Mouse (Mus musculus): ENCODE data around the gene Clk3. TPM values are rescaled to one million over a fixed set of nuclear protein-coding genes. Genes with fewer than 3 reads are reported as not detected.
"Not testable (repeated sequence)": the region's sequence is repeated elsewhere in the genome, so short reads cannot be mapped to it uniquely, and the experiment has no call there.

Clk3 gene
- polyA plus RNA-seq, 1 experiment from 2014 or later: 53.2 TPM

DNA sequence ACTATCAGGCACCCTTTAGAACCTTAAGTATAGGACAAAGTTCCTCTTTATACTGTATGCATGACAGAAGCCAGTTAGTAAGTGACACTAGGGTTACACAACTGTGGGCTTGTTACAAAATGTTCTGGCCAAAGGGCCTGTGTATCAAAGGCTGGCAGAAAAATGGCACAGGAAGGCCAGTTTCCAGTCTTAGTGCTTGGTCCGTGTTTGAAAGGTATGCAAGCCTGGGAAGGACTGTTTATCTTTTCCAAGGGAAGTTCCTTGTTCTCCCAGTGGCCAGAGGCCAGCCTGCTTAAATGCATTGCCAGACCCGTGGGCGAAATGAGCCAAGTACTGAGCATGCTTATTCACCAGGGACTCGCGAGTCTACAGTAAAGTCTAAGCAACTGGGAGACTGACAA, 42.3 kb downstream of the Clk3 start:
- H3K4me2 ChIP-seq (ENCODE audit: low read length): no peak overlapping the region
- no peaks in the 10 kb centered on the region for H3K9me3 ChIP-seq (ENCODE audit: control insufficient read depth, low read length)
- 46% methylated on average over 5 of the region's 5 CpGs for WGBS
- peaks cover 0 to 11% of the 10 kb centered on the region in 2 experiments; a peak in 2 of 4 replicates for H3K4me1 ChIP-seq (ENCODE audit: control insufficient read depth in 2 of 2, insufficient read depth in 2 of 2, low read length in 2 of 2)
- H3K4me3 ChIP-seq (ENCODE audit: control insufficient read depth in 1 of 2, insufficient read depth in 1 of 2, low read depth in 1 of 2, low read length in 2 of 2): no peak overlapping the region
- no peaks in the 10 kb centered on the region for H3K27me3 ChIP-seq (ENCODE audit: control insufficient read depth, insufficient read depth, low read length)
- H3K27ac ChIP-seq (replicated peaks in 1 of 2; ENCODE audit: control insufficient read depth in 1 of 2, insufficient read depth in 1 of 2, low read depth in 2 of 2, low read length in 2 of 2): peak overlapping the region; percentile 16 to 20; a peak in 1 of 4 replicates
- H3K9ac ChIP-seq (ENCODE audit: low read length): no peak overlapping the region
- H3K36me3 ChIP-seq (ENCODE audit: control insufficient read depth, insufficient read depth, low read length): peaks cover 56% of the 10 kb centered on the region
- no peak for ATAC-seq (ENCODE audit: insufficient number of reproducible peaks, insufficient read depth, low FRiP score, low read depth)

GRCm38 (mm10) chr9:57722371-57722770, 43.3 kb downstream of the Clk3 start:
- 79% methylated on average over 1 of the region's 1 CpGs for WGBS

GRCm38 (mm10) chr9:57720736-57721135, 44.9 kb downstream of the Clk3 start:
- WGBS: 92% methylated on average over 3 of the region's 3 CpGs
- no peak for ATAC-seq (ENCODE audit: insufficient number of reproducible peaks, insufficient read depth, low FRiP score, low read depth)
- H3K9me3 ChIP-seq (ENCODE audit: control insufficient read depth, low read length): no peaks in the 10 kb centered on the region
- H3K4me2 ChIP-seq (ENCODE audit: low read length): no peak overlapping the region
- H3K4me3 ChIP-seq (ENCODE audit: control insufficient read depth in 1 of 2, insufficient read depth in 1 of 2, low read depth in 1 of 2, low read length in 2 of 2): no peak overlapping the region
- no peaks in the 10 kb centered on the region for H3K27me3 ChIP-seq (ENCODE audit: control insufficient read depth, insufficient read depth, low read length)
- no peak overlapping the region for H3K9ac ChIP-seq (ENCODE audit: low read length)
- peaks cover 59% of the 10 kb centered on the region for H3K36me3 ChIP-seq (ENCODE audit: control insufficient read depth, insufficient read depth, low read length)
- H3K4me1 ChIP-seq (ENCODE audit: control insufficient read depth in 2 of 2, insufficient read depth in 2 of 2, low read length in 2 of 2): peaks cover 0 to 5% of the 10 kb centered on the region in 2 experiments; a peak in 1 of 4 replicates
- no peak overlapping the region for H3K27ac ChIP-seq (replicated peaks in 1 of 2; ENCODE audit: control insufficient read depth in 1 of 2, insufficient read depth in 1 of 2, low read depth in 2 of 2, low read length in 2 of 2)

More at GRCm38 (mm10) chr9:57722371-57722770, 43.3 kb downstream of the Clk3 start:
- H3K4me1 ChIP-seq (ENCODE audit: control insufficient read depth in 2 of 2, insufficient read depth in 2 of 2, low read length in 2 of 2): peaks cover 0 to 11% of the 10 kb centered on the region in 2 experiments; a peak in 2 of 4 replicates
- no peaks in the 10 kb centered on the region for H3K9me3 ChIP-seq (ENCODE audit: control insufficient read depth, low read length)
- H3K4me2 ChIP-seq (ENCODE audit: low read length): no peak overlapping the region
- no peak for ATAC-seq (ENCODE audit: insufficient number of reproducible peaks, insufficient read depth, low FRiP score, low read depth)
- no peaks in the 10 kb centered on the region for H3K27me3 ChIP-seq (ENCODE audit: control insufficient read depth, insufficient read depth, low read length)
- H3K9ac ChIP-seq (ENCODE audit: low read length): no peak overlapping the region
- peaks cover 56% of the 10 kb centered on the region for H3K36me3 ChIP-seq (ENCODE audit: control insufficient read depth, insufficient read depth, low read length)
- no peak overlapping the region for H3K4me3 ChIP-seq (ENCODE audit: control insufficient read depth in 1 of 2, insufficient read depth in 1 of 2, low read depth in 1 of 2, low read length in 2 of 2)
- H3K27ac ChIP-seq (replicated peaks in 1 of 2; ENCODE audit: control insufficient read depth in 1 of 2, insufficient read depth in 1 of 2, low read depth in 2 of 2, low read length in 2 of 2): no peak overlapping the region

DNA sequence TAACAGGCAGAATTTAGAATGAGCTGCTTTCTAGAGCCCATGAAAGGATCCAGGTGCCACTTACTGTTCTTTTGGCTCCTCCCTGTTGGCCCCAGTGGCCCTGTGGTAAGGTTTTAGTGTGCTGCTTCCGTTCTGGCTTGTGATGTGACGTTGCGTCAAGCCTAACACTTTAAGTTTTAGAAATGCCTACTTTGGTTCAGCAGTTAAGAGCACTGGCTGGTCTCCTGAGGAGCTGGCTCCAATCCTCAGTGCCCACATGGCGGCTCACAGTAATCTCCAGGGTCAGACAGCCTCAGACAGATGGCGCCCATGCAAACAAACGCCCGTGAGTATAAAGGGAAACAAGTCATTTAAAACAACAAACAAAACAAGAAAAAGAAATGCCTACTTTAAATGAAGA, 47.3 kb downstream of the Clk3 start:
- WGBS: 92% methylated on average over 7 of the region's 7 CpGs
- Histone ChIP-seq H3K9ac (ENCODE audit: low read length) (no peak overlapping the region), H3K36me3 (ENCODE audit: control insufficient read depth, insufficient read depth, low read length) (peaks cover 74% of the 10 kb centered on the region), H3K4me2 (ENCODE audit: low read length) (no peak overlapping the region), H3K27me3 (ENCODE audit: control insufficient read depth, insufficient read depth, low read length) (no peaks in the 10 kb centered on the region), H3K4me3 (ENCODE audit: control insufficient read depth in 1 of 2, insufficient read depth in 1 of 2, low read depth in 1 of 2, low read length in 2 of 2) (no peak overlapping the region), H3K27ac (replicated peaks in 1 of 2; ENCODE audit: control insufficient read depth in 1 of 2, insufficient read depth in 1 of 2, low read depth in 2 of 2, low read length in 2 of 2) (no peak overlapping the region), H3K4me1 (ENCODE audit: control insufficient read depth in 2 of 2, insufficient read depth in 2 of 2, low read length in 2 of 2) (0 out of 4 replicates have a peak, but pooled peaks cover 0 to 3% of the 10 kb centered on the region in 2 experiments), H3K9me3 (ENCODE audit: control insufficient read depth, low read length) (no peaks in the 10 kb centered on the region)
- ATAC-seq (ENCODE audit: insufficient number of reproducible peaks, insufficient read depth, low FRiP score, low read depth): no peak

- Histone ChIP-seq H3K27me3 (ENCODE audit: control insufficient read depth, insufficient read depth, low read length) (no peaks in the 10 kb centered on the region), H3K36me3 (ENCODE audit: control insufficient read depth, insufficient read depth, low read length) (peaks cover 52% of the 10 kb centered on the region), H3K4me3 (ENCODE audit: control insufficient read depth in 1 of 2, insufficient read depth in 1 of 2, low read depth in 1 of 2, low read length in 2 of 2) (no peak overlapping the region), H3K9me3 (ENCODE audit: control insufficient read depth, low read length) (peaks cover 5% of the 10 kb centered on the region), H3K9ac (ENCODE audit: low read length) (no peak overlapping the region), H3K4me1 (ENCODE audit: control insufficient read depth in 2 of 2, insufficient read depth in 2 of 2, low read length in 2 of 2) (peaks cover 3 to 8% of the 10 kb centered on the region in 2 experiments; a peak in 1 of 4 replicates), H3K4me2 (ENCODE audit: low read length) (no peak overlapping the region), H3K27ac (replicated peaks in 1 of 2; ENCODE audit: control insufficient read depth in 1 of 2, insufficient read depth in 1 of 2, low read depth in 2 of 2, low read length in 2 of 2) (no peak overlapping the region)
- WGBS: 61% methylated on average over 2 of the region's 2 CpGs
- no peak for ATAC-seq (ENCODE audit: insufficient number of reproducible peaks, insufficient read depth, low FRiP score, low read depth)
These were observed 53.5 kb downstream of the Clk3 start for GRCm38 (mm10) chr9:57712194-57712593.

DNA sequence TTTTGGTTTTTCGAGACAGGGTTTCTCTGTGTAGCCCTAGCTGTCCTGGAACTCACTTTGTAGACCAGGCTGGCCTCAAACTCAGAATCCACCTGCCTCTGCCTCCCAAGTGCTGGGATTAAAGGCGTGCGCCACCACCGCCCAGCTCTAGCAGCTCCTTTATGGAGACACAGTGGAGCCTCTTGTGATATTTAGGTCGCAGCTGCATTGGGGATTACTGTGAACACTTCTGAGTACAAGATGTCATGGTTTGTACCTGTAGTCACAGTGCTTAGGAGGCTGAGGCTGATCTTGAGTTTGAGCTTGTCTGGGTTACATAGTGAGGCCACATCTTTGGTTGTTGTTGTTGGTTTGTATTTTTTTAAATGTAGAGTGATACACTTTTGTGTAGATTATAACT, 55.4 kb downstream of the Clk3 start:
- H3K4me2 ChIP-seq (ENCODE audit: low read length); H3K27ac ChIP-seq (replicated peaks in 1 of 2; ENCODE audit: control insufficient read depth in 1 of 2, insufficient read depth in 1 of 2, low read depth in 2 of 2, low read length in 2 of 2); H3K4me1 ChIP-seq (ENCODE audit: control insufficient read depth in 2 of 2, insufficient read depth in 2 of 2, low read length in 2 of 2); H3K27me3 ChIP-seq (ENCODE audit: control insufficient read depth, insufficient read depth, low read length); H3K9me3 ChIP-seq (ENCODE audit: control insufficient read depth, low read length); ATAC-seq (ENCODE audit: insufficient number of reproducible peaks, insufficient read depth, low FRiP score, low read depth); H3K9ac ChIP-seq (ENCODE audit: low read length); H3K4me3 ChIP-seq (ENCODE audit: control insufficient read depth in 1 of 2, insufficient read depth in 1 of 2, low read depth in 1 of 2, low read length in 2 of 2): not testable (repeated sequence)
- peaks cover 32% of the 10 kb centered on the region for H3K36me3 ChIP-seq (ENCODE audit: control insufficient read depth, insufficient read depth, low read length)
- 89% methylated on average over 4 of the region's 5 CpGs for WGBS

- Histone ChIP-seq H3K27me3 (ENCODE audit: control insufficient read depth, insufficient read depth, low read length) (no peaks in the 10 kb centered on the region), H3K4me3 (ENCODE audit: control insufficient read depth in 1 of 2, insufficient read depth in 1 of 2, low read depth in 1 of 2, low read length in 2 of 2) (peak overlapping the region; percentile 71 to 88), H3K27ac (replicated peaks in 1 of 2; ENCODE audit: control insufficient read depth in 1 of 2, insufficient read depth in 1 of 2, low read depth in 2 of 2, low read length in 2 of 2) (peak overlapping the region; percentile 65 to 84), H3K4me1 (ENCODE audit: control insufficient read depth in 2 of 2, insufficient read depth in 2 of 2, low read length in 2 of 2) (peaks cover 3 to 8% of the 10 kb centered on the region in 2 experiments; a peak in 1 of 4 replicates), H3K36me3 (ENCODE audit: control insufficient read depth, insufficient read depth, low read length) (peaks cover 18% of the 10 kb centered on the region), H3K4me2 (ENCODE audit: low read length) (peak overlapping the region; percentile 90), H3K9me3 (ENCODE audit: control insufficient read depth, low read length) (peaks cover 5% of the 10 kb centered on the region), H3K9ac (ENCODE audit: low read length) (peak overlapping the region; percentile 94)
- peak; percentile 43 for ATAC-seq (ENCODE audit: insufficient number of reproducible peaks, insufficient read depth, low FRiP score, low read depth)
- WGBS: 2% methylated on average over 39 of the region's 39 CpGs
These were observed 56.9 kb downstream of the Clk3 start for GRCm38 (mm10) chr9:57708720-57709274.

Measured in heart, embryonic 14.5 days (tissue).